ENCODE assay signal across 8 mouse cellular contexts in genomic region chr8:120437207-120437606, GRCm38 (mm10).
DNase-seq lines count a peak whose midpoint lies in the region; ATAC-seq lines count a peak whose summit lies in the region.

No protein-coding gene starts in this region.

- H3K27me3 ChIP-seq in heart, embryonic 10.5 days (ENCODE audit: insufficient read depth, poor library complexity, severe bottlenecking) = peaks cover 51% of the 10 kb centered on the region

- no peaks in the 10 kb centered on the region for H3K9me3 ChIP-seq in heart, embryonic 10.5 days

- H3K4me1 ChIP-seq in heart, embryonic 10.5 days = peaks cover 72% of the 10 kb centered on the region

- peak overlapping the region; percentile 29; the same call in 1 of the 2 replicates for H3K27ac ChIP-seq in heart, embryonic 10.5 days

- peak; percentile 41 for ATAC-seq in megakaryocyte, adult 5-6 weeks (ENCODE audit: poor library complexity, severe bottlenecking)
- no peak for ATAC-seq in activated CD4-positive, CD25-positive, alpha-beta regulatory T cell, adult 4 months

- H3K36me3 ChIP-seq in heart, embryonic 10.5 days = no peaks in the 10 kb centered on the region

- no peak overlapping the region for H3K4me3 ChIP-seq in heart, embryonic 10.5 days

- no peak for DNase-seq in heart, embryonic 10.5 days (ENCODE audit: low spot score)
- DNase-seq in heart, adult 9 months (ENCODE audit: low spot score in 2 of 2) = no peak
- DNase-seq in right cerebral cortex, adult 18-20 months = peak; percentile 48
- DNase-seq in right cerebral cortex, postnatal 4 days = no peak
- DNase-seq in retina, postnatal 1 day = no peak
- DNase-seq in adrenal gland, postnatal 10 days = no peak

- 69% methylated on average over 1 of the region's 1 CpGs for WGBS in heart, embryonic 10.5 days
